Mouse (Mus musculus) liver, adult 2 months (tissue): ENCODE measurements at regions not wholly inside any gene's neighbourhood (a gene's known extent, or its start where the extent isn't known, plus 50 kb on each side); places are given as distances from the start of the nearest gene placed in this dataset.

Source experiments
- CTCF ChIP-seq: fragments of 200-500 bp; IDR thresholded peaks from 2 replicates; pipeline ENCODE4 v1.5.1; 2011; ENCODE audit warnings: low read depth, low read length, control low read depth
- POLR2A ChIP-seq: fragments of 200-500 bp; IDR thresholded peaks from 2 replicates; pipeline ENCODE4 v1.6.1; 2011; ENCODE audit warnings: low read length, control low read depth; ENCODE audit not compliant: insufficient read depth; ENCODE audit errors: extremely low read depth

GRCm38 (mm10) chr10:111740586-111741265, 231.7 kb upstream of the Krr1 start:
- TF ChIP-seq CTCF = no peak
- no peak for TF ChIP-seq POLR2A
